Mouse (Mus musculus): ENCODE data around the gene Pigb.

- TF ChIP-seq POLR2A (IDR thresholded peaks at IDR 0.05; ENCODE audit: control insufficient read depth, extremely low read depth, insufficient read depth, low read length, poor library complexity) (no peak), CTCF (IDR thresholded peaks at IDR 0.05; ENCODE audit: borderline replicate concordance, control insufficient read depth, extremely low read depth, insufficient read depth, low read length, poor library complexity) (peak; percentile 52; the same call in 1 of the 2 replicates)
Observed at GRCm38 (mm10) chr9:72968349-72969061, 71.7 kb downstream of the Pigb start.

Data from thymus, adult 2 months (tissue).